20 mouse cellular contexts compared by ENCODE assay signal in genomic region chr15:102749103-102749502, GRCm38 (mm10). TPM values are rescaled to one million over a fixed set of nuclear protein-coding genes. Genes with fewer than 3 reads are reported as not detected.
DNase-seq lines count a peak whose midpoint lies in the region; ATAC-seq and TF ChIP-seq lines count a peak whose summit lies in the region.
"Had no signal": no experiment of that assay in that cellular context is flagged by ENCODE, and none has a peak within 500 bp of the region (broad histone marks: within the 10 kb centered on the region; RNA-seq: fewer than 3 reads in every experiment).

No protein-coding gene starts in this region.

- H3K9ac ChIP-seq in kidney, embryonic 14.5 days (ENCODE audit: low read depth, low read length), result no peak overlapping the region
- H3K9ac ChIP-seq: embryonic facial prominence, embryonic 15.5 days; heart, embryonic 12.5 days; hindbrain, embryonic 14.5 days had no signal

- TF ChIP-seq CTCF in layer of hippocampus, adult 2 months (conservative IDR thresholded peaks at IDR 0.05), result no peak

- DNase-seq in cerebellum, adult 9-10 months, result peak; percentile 33
- DNase-seq in kidney, adult 9 months, result peak; percentile 25
- DNase-seq in layer of hippocampus, adult 2 months (ENCODE audit: low spot score in 2 of 2), result no peak
- no peak for DNase-seq in layer of hippocampus, adult 11-12 months (ENCODE audit: low spot score)
- no peak for DNase-seq in limb, embryonic 10.5 days (ENCODE audit: low spot score)
- DNase-seq in thymus, postnatal 36 days, result no peak
- DNase-seq: adrenal gland, postnatal 10 days; cerebellum, adult 18-20 months; cerebellum, postnatal 14 days; gastrocnemius, adult 2 months; gastrocnemius, postnatal 25 days had no signal

- no peak overlapping the region for H3K4me2 ChIP-seq in kidney, embryonic 14.5 days (replicated peaks; ENCODE audit: low read depth, low read length)
- H3K4me2 ChIP-seq: embryonic facial prominence, embryonic 15.5 days; heart, embryonic 12.5 days; hindbrain, embryonic 14.5 days had no signal

- WGBS in kidney, embryonic 14.5 days, result 38% methylated on average over 1 of the region's 1 CpGs
- WGBS in limb, embryonic 10.5 days, result 82% methylated on average over 1 of the region's 1 CpGs

- no peaks in the 10 kb centered on the region for H3K9me3 ChIP-seq in kidney, embryonic 14.5 days (ENCODE audit: control insufficient read depth, low read length)
- no peaks in the 10 kb centered on the region for H3K9me3 ChIP-seq in limb, embryonic 10.5 days (replicated peaks)
- H3K9me3 ChIP-seq: embryonic facial prominence, embryonic 15.5 days; forebrain, embryonic 10.5 days; heart, embryonic 12.5 days; hindbrain, embryonic 10.5 days had no signal

- no peaks in the 10 kb centered on the region for H3K36me3 ChIP-seq in kidney, embryonic 14.5 days (ENCODE audit: control insufficient read depth, insufficient read depth, low read length)
- H3K36me3 ChIP-seq in limb, embryonic 10.5 days, result no peaks in the 10 kb centered on the region
- H3K36me3 ChIP-seq: embryonic facial prominence, embryonic 15.5 days; forebrain, embryonic 10.5 days; heart, embryonic 12.5 days; hindbrain, embryonic 10.5 days had no signal

- peaks cover 11% of the 10 kb centered on the region for H3K4me1 ChIP-seq in kidney, embryonic 14.5 days (ENCODE audit: control insufficient read depth, insufficient read depth, low read length)
- H3K4me1 ChIP-seq in limb, embryonic 10.5 days, result peaks cover 98% of the 10 kb centered on the region

- ATAC-seq in cerebellum, adult (ENCODE audit: insufficient number of reproducible peaks, low FRiP score, low TSS enrichment), result no peak
- no peak; the same call in 1 of the 2 replicates for ATAC-seq in kidney, embryonic 14.5 days (ENCODE audit: low FRiP score, low TSS enrichment)
- ATAC-seq: forebrain, embryonic 14.5 days had no signal

- no peak overlapping the region for H3K4me3 ChIP-seq in kidney, embryonic 14.5 days (ENCODE audit: low read length)
- H3K4me3 ChIP-seq in layer of hippocampus, adult 2 months, result no peak overlapping the region
- H3K4me3 ChIP-seq in limb, embryonic 10.5 days, result no peak overlapping the region
- H3K4me3 ChIP-seq: embryonic facial prominence, embryonic 15.5 days; erythroblast, embryonic 14.5 days; forebrain, embryonic 10.5 days; gastrocnemius, adult 2 months; heart, embryonic 12.5 days; hindbrain, embryonic 10.5 days had no signal

- H3K27me3 ChIP-seq in kidney, embryonic 14.5 days (ENCODE audit: control insufficient read depth, insufficient read depth, low read length), result peaks cover 41% of the 10 kb centered on the region
- peaks cover 52% of the 10 kb centered on the region for H3K27me3 ChIP-seq in limb, embryonic 10.5 days (ENCODE audit: low read depth, poor library complexity, severe bottlenecking)

- no peak overlapping the region for H3K27ac ChIP-seq in kidney, embryonic 14.5 days (ENCODE audit: low read depth, low read length)
- H3K27ac ChIP-seq in layer of hippocampus, adult 2 months, result peak overlapping the region; percentile 62
- H3K27ac ChIP-seq in limb, embryonic 10.5 days, result peak overlapping the region; percentile 95
- H3K27ac ChIP-seq: embryonic facial prominence, embryonic 15.5 days; forebrain, embryonic 10.5 days; gastrocnemius, adult 2 months; hindbrain, embryonic 10.5 days had no signal

RNA-seq across cellular contexts. Expression of gene Calcoco1, which starts 27.1 kb away (rescaled TPM):
- polyA plus RNA-seq in kidney, embryonic 14.5 days (2014; fragmentation: Nextera tagmentation; extraction: Ambion mirVana), result 26.1 and 41.3 TPM in 2 replicates
- total RNA-seq in layer of hippocampus, adult 2 months (2021), result 10 to 100 TPM; 95.4 to 96.9 TPM
- 26.3 and 33.5 TPM in 2 replicates for polyA plus RNA-seq in limb, embryonic 10.5 days (2016; fragmentation: Nextera tagmentation; extraction: Ambion mirVana)

Comparison
In these comparisons a context has a peak if more than half of its experiments do, and no peak if none do; other contexts are left out.
1. DNase-seq: peak in cerebellum, adult 9-10 months (single experiment) and kidney, adult 9 months (single experiment); none in layer of hippocampus, adult 2 months (0 of 2), layer of hippocampus, adult 11-12 months (single experiment), limb, embryonic 10.5 days (single experiment) and thymus, postnatal 36 days (0 of 2).